Mouse (Mus musculus) lung, postnatal 0 days (tissue): Measurements from ENCODE around the gene Zdhhc23.

Source experiments
- CTCF ChIP-seq: IDR thresholded peaks from 2 replicates; pipeline ENCODE4 v1.5.1; 2016; ENCODE audit warnings: antibody characterized with exemption, mild to moderate bottlenecking
- EP300 ChIP-seq: IDR thresholded peaks from 2 replicates; pipeline ENCODE4 v1.6.1; 2016; ENCODE audit warnings: antibody characterized with exemption, mild to moderate bottlenecking, control low read depth

GRCm38 (mm10) chr16:43999541-43999940 is 19.9 kb upstream of the Zdhhc23 start:
- TF ChIP-seq CTCF: no peak
- TF ChIP-seq EP300: no peak
